Mouse (Mus musculus): ENCODE measurements at regions not wholly inside any gene's neighbourhood (a gene's known extent, or its start where the extent isn't known, plus 50 kb on each side); places are given as distances from the start of the nearest gene placed in this dataset.
A peak's percentile ranks its signal among the peaks of the same experiment; 100 is the strongest.

DNA sequence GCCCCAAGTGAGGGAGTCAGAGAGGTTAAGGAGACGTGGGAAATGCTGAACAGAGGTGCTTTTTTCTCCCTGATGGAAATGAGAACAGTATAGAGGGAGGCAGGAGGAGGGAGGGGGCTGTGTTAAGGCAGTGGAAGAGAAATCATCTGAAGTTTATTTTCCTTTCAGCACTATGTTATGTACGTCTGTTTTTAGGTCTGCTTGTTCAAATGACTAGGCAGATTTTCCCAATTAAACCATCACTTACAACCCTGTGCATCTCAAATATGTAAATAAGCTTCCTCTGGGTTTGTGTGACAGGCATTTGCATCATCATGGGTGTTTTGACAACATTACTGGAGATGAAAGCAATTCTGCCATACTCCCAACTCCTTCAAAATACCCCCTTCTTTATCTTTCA is 92.1 kb upstream of the Got2 start:
- no peak for DNase-seq (ENCODE audit: low spot score)

DNA sequence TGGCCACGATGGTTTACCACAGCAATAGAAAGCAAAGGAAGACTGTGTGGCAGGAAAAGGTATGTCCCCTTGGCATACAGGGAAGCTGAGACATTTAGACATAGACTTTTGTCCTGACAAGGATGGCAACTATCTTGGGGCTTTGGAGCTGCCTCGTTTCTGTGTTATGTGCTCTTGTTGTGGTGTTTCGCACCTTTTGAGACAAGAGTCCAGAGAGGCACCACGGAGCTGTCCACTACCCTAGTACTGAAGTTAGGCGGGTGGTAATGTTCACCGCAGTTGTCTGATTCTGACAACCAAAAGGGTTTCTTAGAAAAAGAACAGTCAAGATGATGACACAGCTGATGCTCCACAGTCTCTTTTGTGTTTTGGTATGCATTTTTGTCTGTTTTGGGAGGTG is 90.9 kb upstream of the Got2 start:
- DNase-seq (ENCODE audit: low spot score), result no peak

DNA sequence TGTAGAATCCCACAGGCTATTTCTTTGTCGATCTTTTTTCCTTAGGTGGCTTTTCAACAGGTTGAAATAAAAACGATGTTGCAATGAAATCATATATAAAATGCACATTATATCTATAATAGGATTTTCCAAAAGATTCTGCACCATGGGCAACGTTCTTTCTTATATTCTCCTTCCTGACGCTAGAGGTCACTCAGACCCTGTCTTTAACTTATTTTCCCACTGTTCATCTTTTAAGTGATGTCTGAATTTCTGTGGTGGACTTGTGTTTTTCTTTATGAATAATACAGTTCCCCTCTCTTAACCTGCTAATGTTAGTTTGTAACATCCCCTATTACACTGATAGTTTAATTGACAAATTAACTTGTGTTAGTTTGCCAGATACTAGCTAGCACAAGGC is 86.5 kb upstream of the Got2 start:
- no peak for DNase-seq (ENCODE audit: low spot score)

DNA sequence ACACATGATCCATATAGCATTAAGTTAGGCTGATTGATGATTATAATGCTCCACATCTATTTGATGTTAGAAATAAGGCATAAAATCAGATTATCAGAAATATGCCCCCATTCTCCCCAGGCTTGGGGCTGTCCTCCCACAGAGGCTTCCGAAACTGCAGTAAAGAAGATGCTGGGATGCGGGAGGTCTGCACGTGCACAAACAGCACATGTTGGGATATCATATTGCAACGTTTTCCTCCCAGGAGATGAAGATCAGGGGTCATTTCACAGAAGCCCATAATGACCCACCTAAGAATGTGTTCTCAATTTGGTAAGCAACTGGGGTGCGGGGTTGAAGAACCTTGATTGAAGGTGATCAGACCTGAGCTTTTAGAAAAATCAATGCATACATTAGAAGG is 85.9 kb upstream of the Got2 start:
- DNase-seq (ENCODE audit: low spot score), result no peak

DNA sequence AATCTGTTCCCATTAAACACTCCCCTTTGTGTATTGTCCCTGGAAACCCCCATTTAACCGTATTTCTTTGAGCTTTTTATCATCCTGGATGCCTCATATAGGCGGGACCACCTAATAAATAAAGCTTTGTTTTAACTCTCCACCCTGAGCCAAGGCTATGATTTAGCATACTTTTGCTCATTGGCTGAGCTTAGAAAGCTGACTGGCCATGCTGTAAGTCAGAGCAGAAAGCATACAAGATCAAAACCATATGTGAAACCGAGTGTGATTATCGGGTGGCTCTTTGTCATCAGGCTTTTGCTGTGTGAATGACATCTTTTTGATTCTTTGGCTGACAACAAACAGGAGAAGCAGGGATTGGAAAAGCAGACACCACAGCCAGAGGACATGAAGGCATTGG is 85.2 kb upstream of the Got2 start:
- no peak for DNase-seq (ENCODE audit: low spot score)

DNA sequence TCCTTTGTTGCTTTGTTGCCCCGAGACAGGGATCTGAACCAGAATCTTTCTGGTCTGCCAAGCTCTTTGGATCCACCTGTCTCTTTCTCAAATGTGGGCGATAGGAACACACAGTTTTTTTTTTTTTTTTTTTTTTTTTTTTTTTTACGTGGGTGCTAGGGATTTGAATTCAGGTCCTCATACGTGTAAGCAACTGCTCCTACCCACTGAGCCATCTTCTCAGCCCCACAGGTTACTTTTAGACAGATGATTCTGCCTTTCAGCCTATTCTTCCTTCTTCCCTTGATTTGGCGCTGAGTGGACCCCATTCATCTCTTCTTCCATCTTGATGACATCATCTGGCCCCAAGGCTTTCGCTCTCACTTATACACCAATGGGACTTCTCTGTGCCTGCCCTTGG is 80.5 kb upstream of the Got2 start:
- DNase-seq (ENCODE audit: low spot score), result no peak

DNA sequence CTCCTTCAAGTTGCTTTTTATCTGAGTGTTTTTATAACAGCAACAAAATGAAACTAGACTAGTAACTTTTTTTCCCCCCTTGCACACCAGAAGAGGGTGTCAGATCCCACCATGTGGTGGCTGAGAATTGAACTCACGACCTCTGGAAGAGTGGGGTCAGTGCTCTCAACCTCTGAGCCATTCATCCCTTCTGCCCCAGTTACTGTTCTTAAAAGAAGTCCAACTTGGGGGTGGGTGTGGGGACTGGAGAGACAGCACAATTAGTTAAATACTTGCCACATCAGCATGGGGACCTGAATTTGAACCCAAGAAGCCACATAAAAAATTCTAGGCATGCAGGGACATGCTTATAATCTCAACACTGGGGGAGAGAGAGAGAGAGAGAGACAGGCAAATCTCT is 78.1 kb upstream of the Got2 start:
- no peak for DNase-seq (ENCODE audit: low spot score)

DNA sequence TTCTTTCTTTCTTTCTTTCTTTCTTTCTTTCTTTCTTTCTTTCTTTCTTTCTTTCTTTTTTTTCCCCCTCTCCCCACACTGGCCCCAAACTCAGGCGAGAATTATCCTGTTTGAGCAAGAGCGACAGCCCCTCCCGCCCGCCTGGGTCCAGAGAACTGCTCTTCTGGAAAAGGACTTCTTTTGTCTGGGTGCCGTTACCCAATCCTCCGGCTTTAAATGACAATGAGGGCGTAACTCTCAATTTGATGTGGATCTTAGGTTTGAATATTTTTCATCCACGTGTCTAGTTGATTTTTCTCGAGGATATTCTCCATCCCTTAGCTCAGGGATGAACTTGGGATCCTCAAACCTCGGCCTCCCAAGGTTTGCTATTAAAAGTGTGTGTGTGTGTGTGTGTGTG is 63.9 kb upstream of the Got2 start:
- DNase-seq (ENCODE audit: low spot score), result no peak

DNA sequence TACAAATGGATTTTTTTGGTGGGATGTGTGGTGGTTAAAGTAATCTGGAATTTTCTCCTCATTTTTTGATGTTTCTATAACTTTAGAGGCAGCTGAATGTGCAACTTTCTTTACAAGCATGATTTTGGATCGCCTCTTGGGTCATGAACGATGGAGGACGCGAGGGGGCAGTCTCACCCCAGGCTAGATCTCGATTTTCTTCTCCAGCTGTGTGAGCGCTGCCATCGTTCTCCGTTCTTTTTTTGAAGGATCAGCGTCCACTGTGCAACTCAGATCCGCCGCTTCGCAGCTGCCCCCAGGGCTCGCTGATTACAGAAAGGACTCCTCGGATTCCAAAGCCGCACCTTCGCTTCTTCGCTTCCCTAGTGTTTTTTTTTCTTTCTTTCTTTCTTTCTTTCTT is 63.4 kb upstream of the Got2 start:
- DNase-seq (ENCODE audit: low spot score), result peak; percentile 34
